Mouse (Mus musculus): Measurements from ENCODE around the gene Bad.

Gene Bad

DNA sequence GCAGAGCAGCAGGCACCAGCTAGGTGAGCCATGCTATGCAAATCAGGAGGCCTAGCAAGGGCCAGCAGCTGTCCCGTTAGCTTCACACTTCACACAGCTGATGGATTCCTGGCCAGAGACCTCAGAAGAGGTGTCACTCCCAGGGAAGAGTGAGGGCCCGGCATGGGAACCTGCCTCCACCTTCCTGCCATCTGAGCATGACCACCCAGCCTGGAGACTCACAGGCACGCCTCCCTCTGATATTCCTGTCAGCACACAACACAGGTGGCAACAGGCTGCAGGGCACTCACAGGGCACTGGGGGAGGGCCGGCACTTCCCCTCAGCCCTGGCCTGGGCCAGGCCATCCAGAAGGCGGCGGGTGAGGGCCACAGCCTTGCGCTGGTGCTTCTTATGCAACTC, 13.8 kb downstream of the Bad start:
- in situ Hi-C loops (cut with MboI, MseI), result no loop called here

DNA sequence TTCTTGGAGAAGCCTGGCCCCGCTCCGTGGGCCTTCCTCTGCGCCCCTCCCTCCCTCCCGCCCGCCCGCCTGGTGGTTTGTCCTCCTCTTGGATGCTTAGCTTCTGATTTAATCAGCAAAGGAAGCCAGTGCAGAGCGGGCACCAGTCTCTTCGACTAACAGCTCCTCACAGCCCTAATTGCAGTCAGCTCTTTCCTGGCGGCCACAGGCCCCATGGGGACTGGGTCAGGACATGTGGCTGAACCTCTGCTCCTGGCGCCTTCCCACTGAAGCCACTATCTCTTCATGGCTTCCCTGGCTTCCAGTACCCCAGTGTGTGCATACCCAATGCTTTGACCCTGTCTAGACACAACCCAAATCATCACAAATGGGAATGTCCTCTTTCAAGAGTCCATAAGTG, 14.8 kb downstream of the Bad start:
- in situ Hi-C loops (cut with MboI, MseI), result no loop called here

- in situ Hi-C loops (cut with MboI, MseI), result no loop called here
Measured at GRCm38 (mm10) chr19:6968491-6969271, 27.0 kb downstream of the Bad start.

GRCm38 (mm10) chr19:6969291-6969664, 27.6 kb downstream of the Bad start:
- in situ Hi-C loops (cut with MboI, MseI), result no loop called here

DNA sequence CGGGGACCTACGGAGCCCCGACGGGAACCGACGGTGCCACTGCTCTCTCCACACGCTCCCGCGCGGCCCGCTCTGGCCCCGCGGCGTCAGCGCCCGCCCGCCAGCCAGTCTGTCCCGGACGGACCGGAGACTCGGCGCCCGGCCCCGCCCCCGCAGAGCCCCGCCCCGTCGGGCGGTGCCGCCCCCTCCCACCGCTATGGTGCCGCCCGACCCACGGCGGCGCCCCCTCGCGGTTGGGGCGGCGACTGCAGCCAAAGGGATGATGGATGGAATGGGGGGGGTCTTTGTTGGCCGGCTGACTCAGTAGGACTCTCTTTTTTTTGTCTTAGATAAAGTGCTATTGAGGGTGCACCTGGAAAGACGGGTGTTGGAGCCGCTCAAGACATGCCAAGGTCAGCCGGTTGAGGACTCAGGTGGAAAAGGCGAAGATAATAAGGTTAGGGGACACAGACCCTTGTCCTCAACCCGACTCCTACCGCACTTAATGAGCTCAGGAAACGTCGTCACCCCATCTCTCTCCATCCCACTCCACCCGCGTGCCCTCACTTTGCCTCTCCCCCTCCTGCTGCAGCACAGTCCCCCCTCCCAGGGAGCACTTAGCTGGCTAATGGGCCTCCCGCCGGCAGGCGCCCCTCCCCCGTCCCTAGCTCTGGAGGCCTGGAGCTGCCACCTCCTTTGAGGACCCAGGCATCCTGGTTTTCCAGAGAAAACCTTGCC, 28.2 kb downstream of the Bad start:
- in situ Hi-C loops (cut with MboI, MseI), result no loop called here

GRCm38 (mm10) chr19:6970460-6971085, 28.9 kb downstream of the Bad start:
- in situ Hi-C loops (cut with MboI, MseI), result no loop called here

GRCm38 (mm10) chr19:6971644-6972043, 30.0 kb downstream of the Bad start:
- in situ Hi-C loops (cut with MboI, MseI), result no loop called here

GRCm38 (mm10) chr19:6972247-6972917, 30.7 kb downstream of the Bad start:
- in situ Hi-C loops (cut with MboI, MseI), result no loop called here

DNA sequence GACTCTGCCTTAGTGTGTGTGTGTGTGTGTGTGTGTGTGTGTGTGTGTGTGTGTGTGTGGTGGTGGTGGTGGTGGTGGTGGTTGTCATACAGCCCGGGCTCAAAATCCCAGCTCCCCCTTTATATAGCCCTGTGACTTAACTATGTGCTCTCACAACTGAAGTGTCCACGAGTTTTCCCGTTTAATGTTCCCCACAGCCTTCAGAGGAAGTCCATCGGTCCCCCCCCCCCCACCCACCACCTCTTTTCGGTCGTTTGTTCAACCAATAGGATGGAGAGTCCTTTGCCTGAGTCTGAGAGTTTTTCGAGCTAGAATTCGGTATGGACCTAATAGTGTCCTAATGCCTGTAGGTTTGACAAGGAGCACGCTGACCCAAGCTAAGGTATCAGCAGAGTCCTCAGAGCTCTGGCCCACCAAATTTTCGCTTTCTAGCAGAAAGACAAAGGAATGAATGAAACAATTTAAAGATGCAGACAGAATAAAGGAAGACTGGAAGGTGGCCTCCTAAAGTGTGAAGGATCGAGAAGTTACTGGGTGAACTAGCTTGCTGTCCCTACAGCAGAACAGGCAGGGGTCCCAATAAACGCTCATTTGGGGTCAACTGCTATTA, 32.0 kb downstream of the Bad start:
- in situ Hi-C loops (cut with MboI, MseI), result no loop called here

DNA sequence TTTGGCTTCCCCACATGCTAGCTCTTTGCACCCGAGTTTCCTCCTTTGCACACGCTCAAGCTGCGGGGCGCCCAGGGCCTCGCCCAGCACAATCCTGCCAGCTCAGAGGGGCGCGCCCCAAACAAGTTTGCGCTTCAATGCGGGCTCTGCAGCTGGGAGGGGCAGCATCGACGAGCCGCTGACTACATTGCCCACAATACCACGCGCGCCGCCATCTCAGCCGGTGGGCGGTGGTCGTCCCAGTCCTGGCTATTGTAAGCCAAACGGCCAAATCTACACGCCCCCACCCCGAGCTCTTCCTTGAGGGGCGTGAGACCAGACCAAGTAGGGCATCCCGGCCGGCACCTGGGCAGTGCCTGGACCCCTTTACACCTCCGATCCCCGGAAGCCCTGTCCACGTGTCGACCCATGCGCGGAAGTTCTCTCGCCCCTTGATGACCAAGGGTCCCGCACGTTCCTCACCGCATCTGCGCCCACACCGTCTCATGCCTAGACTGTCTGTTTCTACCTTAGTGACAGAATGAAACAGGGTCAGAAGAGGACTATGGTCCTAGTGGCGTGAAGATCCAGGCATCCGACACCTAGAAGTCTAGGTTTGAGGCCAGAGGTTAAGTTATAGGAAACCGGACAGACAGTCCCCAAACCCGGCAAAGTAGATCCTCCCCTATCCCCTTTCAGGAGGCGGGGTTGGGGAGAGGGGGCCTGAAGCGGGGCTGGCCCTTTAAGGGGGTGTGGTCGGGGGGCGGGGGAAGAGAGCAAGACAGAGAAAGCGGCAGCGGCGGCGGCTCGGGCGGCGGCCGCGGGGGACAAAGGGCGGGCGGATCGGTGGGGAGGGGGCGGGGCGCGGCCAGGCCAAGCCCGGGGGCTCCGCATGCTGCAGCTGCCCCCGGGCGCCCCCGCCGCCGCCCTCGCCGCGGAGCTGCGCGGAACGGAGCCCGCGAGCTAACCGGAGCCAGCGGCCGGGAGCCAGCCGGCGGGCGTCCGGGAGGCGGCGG, 32.8 kb downstream of the Bad start, which contains the start of gene Ppp1r14b:
Gene Ppp1r14b (plus strand): TSS at position 758 of the 995 bp plus-strand sequence.
- in situ Hi-C loops (cut with MboI, MseI), result loop anchor here (5.0 kb wide), 1 partner anchor 43 kb away; the partner anchor contains the start of gene Fermt3

DNA sequence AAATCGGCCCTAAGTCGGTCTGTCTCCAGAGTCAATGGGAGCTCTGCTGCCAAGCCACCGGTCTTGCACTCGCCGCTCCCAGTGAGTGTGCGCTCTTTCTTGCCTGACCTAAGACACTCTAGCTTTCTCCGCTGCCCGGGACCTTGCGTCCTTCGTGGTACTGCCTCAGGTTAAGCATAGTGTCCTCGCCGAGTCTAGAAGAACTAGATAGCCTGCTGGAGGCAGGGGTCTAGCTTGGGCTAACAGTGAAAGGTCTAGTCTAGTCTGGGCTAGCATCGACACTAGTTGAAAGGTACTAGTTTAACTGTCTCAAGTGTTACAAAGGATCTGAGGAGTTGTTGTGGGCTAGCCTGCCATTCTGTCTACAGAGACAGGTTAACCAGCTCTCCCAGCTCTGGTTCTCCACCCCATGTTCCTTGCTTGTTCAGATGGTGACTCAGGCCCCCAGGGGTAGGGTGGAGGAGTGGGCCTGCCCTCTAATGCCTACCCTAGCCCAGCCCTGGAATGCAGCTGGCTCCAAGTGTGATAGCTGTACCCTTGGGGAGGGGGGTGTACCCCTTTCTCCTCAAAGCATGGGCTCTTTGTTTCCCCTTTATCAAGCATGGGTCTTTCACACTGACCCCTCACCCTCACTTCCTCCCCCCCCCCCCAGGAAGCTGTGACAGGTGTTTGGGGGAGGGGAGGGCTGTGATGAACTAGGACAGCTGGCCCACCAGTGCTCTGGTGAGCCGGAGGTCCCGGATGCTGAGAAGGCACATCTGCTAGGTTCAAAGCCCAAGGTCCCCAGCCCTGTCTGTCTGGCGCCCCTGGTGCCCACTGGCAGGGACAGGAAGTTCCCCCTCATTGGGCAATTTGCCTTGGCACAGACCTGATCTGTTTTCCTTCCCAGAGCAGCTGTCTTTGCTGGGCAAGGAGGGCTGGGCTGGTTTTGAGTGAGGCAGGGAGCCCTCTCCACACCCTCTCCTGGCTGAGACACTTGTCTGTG, 34.2 kb downstream of the Bad start, which contains the start of gene Plcb3:
Gene Plcb3 (minus strand): TSS at position 934 of the 985 bp plus-strand sequence.
- in situ Hi-C loops (cut with MboI, MseI), result loop anchor here (5.0 kb wide), 1 partner anchor 41 kb away; the partner anchor contains the start of gene Fermt3

DNA sequence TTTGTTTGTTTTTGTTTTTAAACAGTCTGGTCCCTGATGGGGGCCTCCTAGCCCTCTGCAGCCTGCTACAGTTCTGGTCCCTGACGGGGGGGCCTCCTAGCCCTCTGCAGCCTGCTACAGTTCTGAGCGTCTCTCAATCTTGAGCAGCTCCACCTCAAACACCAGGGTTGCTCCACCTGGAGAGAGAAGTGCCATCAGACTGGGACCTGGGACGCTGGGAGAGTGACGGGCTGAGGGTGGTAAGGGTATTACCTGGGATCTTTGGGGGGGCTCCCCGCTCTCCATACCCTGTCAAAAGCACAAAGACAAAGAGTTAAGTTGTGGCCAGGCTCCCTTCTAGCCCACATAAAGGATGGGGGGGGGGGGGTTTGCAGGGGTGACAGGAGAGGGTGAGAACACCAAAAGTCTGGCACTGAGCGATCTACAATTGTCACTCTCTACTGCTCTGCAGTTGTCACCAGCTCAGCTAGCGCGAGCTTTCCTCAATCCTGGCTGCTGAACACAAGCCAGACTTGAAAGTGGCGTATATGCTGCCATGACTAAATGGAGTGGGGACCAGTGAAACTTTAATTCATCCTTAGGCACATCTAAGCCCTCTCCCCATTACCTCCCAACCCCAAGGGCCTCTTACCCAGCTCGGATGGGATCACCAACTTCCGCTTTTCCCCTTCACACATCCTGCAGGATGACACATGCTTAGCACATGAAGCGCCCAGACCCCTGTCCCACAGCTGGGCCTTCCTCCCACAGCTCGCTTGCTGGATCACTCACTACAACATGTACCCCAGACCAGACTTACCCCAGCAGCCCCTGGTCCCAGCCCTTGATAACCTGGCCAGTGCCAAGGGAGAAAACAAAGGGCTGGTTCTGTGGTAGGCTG, 36.3 kb downstream of the Bad start:
- in situ Hi-C loops (cut with MboI, MseI), result loop anchor here (5.0 kb wide), 1 partner anchor 39 kb away; the partner anchor contains the start of gene Fermt3

DNA sequence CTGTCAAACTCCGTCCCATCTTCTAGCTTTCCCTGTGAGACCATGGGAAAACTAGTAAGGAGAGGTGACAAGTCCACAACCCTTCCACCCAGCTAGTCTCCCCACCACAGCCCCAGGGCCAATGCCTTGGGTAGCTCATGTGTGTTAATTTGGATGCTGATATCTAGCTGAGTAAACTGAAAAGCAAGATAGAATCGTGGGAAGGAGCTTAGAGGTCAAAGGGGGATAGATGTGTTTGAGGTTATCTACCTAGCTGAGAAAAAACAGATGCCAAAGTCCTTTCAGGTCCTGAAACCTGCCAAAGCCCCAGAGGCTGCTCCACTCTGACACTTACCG, 36.9 kb downstream of the Bad start:
- in situ Hi-C loops (cut with MboI, MseI), result loop anchor here (5.0 kb wide), 1 partner anchor 39 kb away; the partner anchor contains the start of gene Fermt3

- in situ Hi-C loops (cut with MboI, MseI), result loop anchor here (5.0 kb wide), 1 partner anchor 38 kb away; the partner anchor contains the start of gene Fermt3
Measured at GRCm38 (mm10) chr19:6979001-6979479, 37.4 kb downstream of the Bad start.

DNA sequence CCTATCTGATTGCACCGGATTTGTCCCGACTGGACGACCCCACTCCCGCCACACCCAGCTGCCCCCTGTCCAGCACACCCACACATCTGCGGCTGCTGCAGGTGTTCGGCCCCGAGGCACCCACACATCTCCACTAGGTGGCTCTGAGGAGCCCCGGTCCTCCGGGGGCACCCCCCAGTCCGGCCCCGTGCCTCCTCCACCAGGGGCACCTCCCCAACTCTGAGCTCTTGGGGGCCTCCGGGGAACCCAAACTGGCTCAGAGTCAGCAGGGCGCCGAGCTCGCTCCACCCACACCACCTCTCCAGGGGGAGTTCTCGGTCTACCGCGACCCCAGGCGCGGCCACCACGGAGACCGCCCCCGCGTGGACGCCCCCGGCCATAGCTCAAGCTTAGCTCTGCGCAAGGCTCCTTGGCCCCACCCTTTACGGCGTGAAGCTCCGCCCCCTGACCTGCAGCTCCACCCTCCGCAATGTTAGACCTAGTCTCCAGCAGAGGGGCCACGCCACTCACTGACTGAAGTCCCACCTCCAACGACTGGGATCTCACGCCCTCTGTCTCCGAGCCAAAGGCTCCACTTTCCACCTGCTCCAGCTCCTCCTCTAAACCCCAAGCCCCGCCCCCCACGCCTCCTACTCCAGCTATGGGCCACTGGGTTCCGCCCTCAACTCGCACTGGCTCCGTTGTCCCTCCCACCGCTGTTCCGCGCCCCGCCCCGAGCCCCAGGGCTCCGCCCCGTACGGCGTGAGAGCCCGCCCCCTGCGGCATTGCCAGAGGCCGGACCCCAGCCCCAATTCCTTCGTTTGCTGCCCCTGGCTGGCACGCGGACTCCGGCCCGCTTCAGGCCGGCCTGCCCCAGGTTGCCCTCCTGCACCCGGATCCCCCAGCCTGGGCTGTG, 38.1 kb downstream of the Bad start:
- in situ Hi-C loops (cut with MboI, MseI), result loop anchor here (5.0 kb wide), 1 partner anchor 38 kb away; the partner anchor contains the start of gene Fermt3

- in situ Hi-C loops (cut with MboI, MseI), result no loop called here
Measured at GRCm38 (mm10) chr19:6980381-6981093, 38.9 kb downstream of the Bad start, which contains the start of gene Fkbp2. Gene Fkbp2, minus strand, starts transcription at chr19:6980501.
